Mouse (Mus musculus) lung, postnatal 25 days (tissue): ENCODE data around the gene Rab14.
A peak's percentile ranks its signal among the peaks of the same experiment; 100 is the strongest.

Source experiments
- DNase-seq: peaks from one replicate; pipeline ENCODE4 v3.0.0; 2022; ENCODE audit warnings: low spot score

The Rab14 gene

GRCm38 (mm10) chr2:35199971-35200897 lies 686 bp downstream of the Rab14 start:
- peak; percentile 23 for DNase-seq

DNA sequence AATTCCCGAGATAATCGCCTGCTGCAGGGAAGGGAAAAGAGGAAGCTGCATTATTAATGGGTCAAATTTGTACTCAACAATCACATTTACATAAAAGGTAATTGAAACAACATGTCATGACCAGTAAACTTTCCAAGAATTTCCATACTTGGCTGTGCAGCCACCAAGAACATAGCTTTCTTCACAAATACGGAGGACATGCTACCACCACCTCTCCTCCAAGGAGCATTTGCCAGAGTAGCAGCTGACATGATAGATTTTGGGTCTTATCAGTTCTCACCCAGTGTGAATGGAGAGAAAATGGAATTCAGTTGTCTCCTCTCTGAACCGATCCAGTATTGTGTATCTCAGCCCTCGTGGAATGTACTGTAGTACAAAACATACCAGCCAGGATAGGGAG lies 1.4 kb downstream of the Rab14 start:
- DNase-seq: no peak

GRCm38 (mm10) chr2:35195626-35196544 lies 5.0 kb downstream of the Rab14 start:
- DNase-seq: peak; percentile 38

DNA sequence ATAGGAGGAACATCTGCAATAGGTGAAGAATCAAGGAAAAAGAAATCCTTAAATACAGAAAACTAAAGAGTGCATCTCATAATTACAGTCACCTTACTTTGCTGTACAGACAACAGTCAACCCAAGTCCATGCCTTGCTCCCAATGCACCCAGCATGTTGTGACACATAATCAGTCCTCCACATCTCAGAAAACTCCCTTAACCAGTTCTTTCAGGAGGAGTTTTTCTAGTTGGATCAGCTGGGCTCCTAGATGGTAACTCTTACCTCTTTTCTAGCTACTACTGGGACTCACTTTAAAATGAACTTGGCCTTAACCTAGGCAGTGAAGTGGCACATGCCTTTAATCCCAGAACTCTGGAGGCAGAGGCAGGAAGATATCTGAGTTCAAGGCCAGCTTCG lies 6.9 kb downstream of the Rab14 start:
- DNase-seq: no peak

- DNase-seq: no peak
These were observed 12.0 kb downstream of the Rab14 start for GRCm38 (mm10) chr2:35188929-35189328.

- DNase-seq: no peak
These were observed 17.7 kb downstream of the Rab14 start for GRCm38 (mm10) chr2:35183115-35183673.

- no peak for DNase-seq
These were observed 22.8 kb downstream of the Rab14 start for GRCm38 (mm10) chr2:35178153-35178552.

- DNase-seq: no peak
These were observed 25.4 kb downstream of the Rab14 start for GRCm38 (mm10) chr2:35175281-35176065.

DNA sequence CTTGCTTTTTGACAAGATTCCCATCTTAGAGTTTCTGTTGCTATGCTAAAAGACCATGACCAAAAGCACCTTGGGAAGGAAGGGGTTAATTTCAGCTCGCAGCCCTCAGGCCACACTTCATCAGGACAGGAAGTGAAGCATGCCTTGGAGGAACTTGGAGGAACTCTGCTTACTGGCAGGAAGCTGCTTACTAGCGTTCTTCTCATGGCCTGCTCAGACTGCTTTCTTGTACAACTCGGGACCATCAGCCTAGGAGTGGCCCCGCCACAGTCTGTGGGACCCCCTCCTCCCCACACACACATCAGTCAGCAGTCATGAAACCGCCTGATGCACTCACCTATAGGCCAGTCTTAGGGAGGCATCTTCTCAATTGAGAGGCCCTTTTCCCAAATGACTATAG lies 26.8 kb downstream of the Rab14 start:
- no peak for DNase-seq

DNA sequence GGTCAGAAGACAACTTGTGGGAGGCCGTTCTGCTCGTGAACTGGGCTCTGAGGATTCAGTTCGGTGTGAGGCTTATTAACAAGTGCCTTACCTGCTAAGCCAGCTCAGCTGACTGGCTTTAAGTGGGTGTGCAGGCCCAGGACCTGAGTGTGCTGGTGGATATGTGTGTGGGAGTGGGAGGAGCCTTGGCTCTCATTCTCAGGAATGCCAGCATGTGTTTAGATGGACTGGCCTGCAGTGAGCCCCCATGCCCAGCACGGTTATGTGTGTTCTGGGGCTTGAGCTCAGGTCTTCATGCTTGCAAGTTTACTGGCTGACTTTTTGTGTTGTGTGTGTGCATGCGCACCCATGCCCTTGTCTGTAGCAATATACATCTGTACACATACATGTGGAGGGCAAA lies 27.3 kb downstream of the Rab14 start:
- DNase-seq: no peak

- DNase-seq: no peak
These were observed 28.7 kb downstream of the Rab14 start for GRCm38 (mm10) chr2:35172246-35172645.

- DNase-seq: peak; percentile 88
These were observed 29.5 kb downstream of the Rab14 start for GRCm38 (mm10) chr2:35171341-35171861.

- no peak for DNase-seq
These were observed 31.5 kb downstream of the Rab14 start for GRCm38 (mm10) chr2:35169452-35169851.

DNA sequence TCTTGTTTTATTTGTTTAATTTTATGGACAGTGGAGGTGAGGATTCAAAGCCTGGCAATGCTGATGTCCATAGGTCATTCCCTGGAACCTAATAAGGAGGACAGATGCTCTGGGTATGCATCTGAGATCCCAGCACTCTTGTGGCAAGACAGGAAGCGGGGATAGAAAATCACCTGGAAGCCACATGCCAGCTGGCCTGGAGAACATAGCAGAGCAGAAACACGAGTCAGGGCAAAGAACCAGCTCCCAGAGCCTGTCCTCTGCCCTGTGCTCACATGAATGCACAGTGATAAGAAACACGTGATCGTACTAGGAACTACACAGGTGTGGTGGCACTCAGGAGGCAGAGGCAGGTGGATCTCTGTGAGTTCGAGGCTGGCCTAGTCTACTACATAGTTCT lies 34.1 kb downstream of the Rab14 start:
- no peak for DNase-seq

- no peak for DNase-seq
These were observed 35.5 kb downstream of the Rab14 start for GRCm38 (mm10) chr2:35165416-35165815.

GRCm38 (mm10) chr2:35163396-35163795 lies 37.5 kb downstream of the Rab14 start:
- DNase-seq: no peak

DNA sequence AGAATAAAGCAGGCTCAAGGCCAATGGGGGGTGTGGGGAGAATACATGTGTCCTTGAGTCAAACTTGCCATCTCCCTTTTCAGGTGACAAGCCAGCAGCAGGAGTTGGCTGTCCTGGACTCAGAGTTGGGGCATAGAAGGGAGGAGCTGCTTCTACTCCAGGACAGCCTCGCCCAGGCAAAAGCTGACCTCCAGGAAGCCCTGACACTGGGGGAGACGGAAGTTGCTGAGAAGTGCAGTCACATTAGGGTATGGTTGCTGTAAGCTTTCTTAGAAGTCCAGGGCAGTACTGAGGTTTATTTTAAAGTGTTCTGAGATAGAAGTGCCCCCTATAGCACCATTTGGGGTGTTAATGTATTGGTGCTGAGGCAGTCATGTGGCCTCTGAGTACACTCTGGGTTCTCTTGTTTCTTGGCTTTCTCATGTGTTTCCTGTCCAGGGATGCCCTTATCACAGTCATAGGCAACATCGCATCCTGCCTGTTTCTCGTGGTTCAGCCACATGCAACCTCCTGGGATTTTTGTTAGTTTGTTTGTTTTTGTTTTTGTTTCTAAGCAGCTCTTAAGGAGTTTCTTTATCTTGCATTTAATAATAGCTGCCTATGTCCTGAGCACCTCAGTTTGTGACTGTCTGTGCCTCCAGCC lies 39.0 kb downstream of the Rab14 start:
- DNase-seq: no peak

DNA sequence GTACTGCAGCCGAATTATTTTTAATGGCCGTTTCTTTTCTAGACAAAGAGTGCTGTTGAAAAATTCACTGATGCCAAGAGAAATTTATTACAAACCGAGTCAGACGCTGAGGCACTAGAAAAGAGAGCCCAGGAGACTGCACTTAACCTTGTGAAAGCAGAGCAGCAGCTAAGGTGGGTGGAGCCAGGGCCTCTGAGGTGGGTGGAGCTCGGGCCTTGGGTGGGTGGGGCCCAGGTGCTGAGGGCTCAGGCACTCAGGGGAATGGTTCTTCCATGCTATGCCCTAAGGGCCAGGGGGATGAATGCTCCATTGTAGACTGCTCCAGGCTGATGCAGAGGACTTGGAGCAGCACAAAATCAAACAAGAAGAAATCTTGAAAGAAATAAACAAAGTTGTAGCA lies 40.7 kb downstream of the Rab14 start:
- DNase-seq: peak; percentile 48

DNA sequence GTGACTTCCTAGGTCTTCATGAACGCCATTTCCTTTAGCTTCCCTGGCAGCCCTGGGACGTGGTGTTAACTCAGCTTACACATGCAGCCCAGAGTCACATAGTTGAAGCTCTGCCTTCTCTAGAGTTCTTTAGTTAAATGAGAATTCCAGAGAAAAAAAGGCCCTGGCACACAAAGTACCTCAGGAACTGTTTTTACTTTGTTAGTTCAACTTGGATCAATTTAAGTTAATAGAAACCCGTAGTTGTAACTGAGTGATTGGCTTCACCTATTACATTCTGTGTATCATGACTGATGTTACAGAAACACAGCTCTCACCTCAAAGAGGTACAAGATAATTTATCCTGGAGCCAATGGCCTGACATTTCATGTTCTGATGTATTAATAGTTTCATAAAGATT lies 42.6 kb downstream of the Rab14 start:
- no peak for DNase-seq

- peak; percentile 37 for DNase-seq
These were observed 43.1 kb downstream of the Rab14 start for GRCm38 (mm10) chr2:35157836-35158235.

GRCm38 (mm10) chr2:35156985-35157384 lies 43.9 kb downstream of the Rab14 start:
- no peak for DNase-seq
